Mouse (Mus musculus): ENCODE data around the gene Mta1.

DNA sequence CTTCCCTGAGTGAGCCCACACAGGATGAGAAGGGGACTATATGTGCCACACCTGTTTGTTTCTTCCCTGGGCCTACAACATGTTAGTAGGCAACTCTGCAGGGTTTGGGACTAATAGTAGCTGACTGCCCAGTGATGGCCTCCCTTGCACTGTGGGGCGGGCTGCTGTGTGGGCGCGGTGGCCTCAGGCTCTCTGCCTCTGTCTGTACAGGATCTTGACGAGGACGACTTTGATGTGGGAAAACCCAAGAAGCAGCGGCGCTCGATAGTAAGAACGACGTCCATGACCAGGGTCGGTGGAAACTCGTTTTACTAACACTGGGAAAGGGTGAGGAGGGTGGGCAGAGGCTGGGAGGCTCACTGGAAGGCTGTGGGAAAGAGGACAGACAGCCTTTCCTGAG lies 47.4 kb upstream of the Mta1 start:
- TF ChIP-seq CTCF (IDR thresholded peaks at IDR 0.05; ENCODE audit: borderline replicate concordance, control insufficient read depth, extremely low read depth, insufficient read depth, low read length, poor library complexity): no peak
- no peak for TF ChIP-seq POLR2A (IDR thresholded peaks at IDR 0.05; ENCODE audit: control insufficient read depth, extremely low read depth, insufficient read depth, low read length, poor library complexity)
